Mouse (Mus musculus) liver, adult 2 months (tissue): Measurements from ENCODE around the gene Cwc25. TPM values are rescaled to one million over a fixed set of nuclear protein-coding genes. Genes with fewer than 3 reads are reported as not detected.
A peak's percentile ranks its signal among the peaks of the same experiment; 100 is the strongest.

Experiments
- DNase-seq: peaks from one replicate; pipeline ENCODE4 v3.0.0-alpha.2; 2011; ENCODE audit warnings: low read depth, low spot score; ENCODE audit errors: extremely low read depth
- H3K27ac ChIP-seq: fragments of 200-500 bp; replicated peaks from 2 replicates; pipeline ENCODE4 v1.5.1; 2012; ENCODE audit warnings: low read depth, mild to moderate bottlenecking, control low read depth, inconsistent platforms, low read length; ENCODE audit not compliant: insufficient read depth
- H3K27me3 ChIP-seq: fragments of 200-500 bp; 2 replicates; pipeline ENCODE4 v1.6.1; 2012; ENCODE audit warnings: mild to moderate bottlenecking, moderate library complexity, low read length, inconsistent platforms; ENCODE audit not compliant: control insufficient read depth, insufficient read depth
- H3K36me3 ChIP-seq: fragments of 200-500 bp; 2 replicates; pipeline ENCODE4 v1.6.1; 2012; ENCODE audit warnings: low read length, inconsistent platforms; ENCODE audit not compliant: control insufficient read depth, insufficient read depth
- H3K4me1 ChIP-seq: fragments of 200-500 bp; 2 replicates; pipeline ENCODE4 v1.6.1; 2011; ENCODE audit warnings: low read length; ENCODE audit not compliant: control insufficient read depth, insufficient read depth
- H3K4me3 ChIP-seq: fragments of 200-500 bp; 2 replicates; pipeline ENCODE4 v1.5.1; 2011; ENCODE audit warnings: low read depth, mild to moderate bottlenecking, control low read depth, low read length, moderate library complexity; ENCODE audit not compliant: insufficient read depth
- H3K79me2 ChIP-seq: fragments of 200-500 bp; 2 replicates; pipeline ENCODE4 v1.6.1; 2012; ENCODE audit warnings: inconsistent platforms, mild to moderate bottlenecking, low read length, moderate library complexity; ENCODE audit not compliant: control insufficient read depth, insufficient read depth
- H3K9ac ChIP-seq: fragments of 200-500 bp; 2 replicates; pipeline ENCODE4 v1.6.1; 2012; ENCODE audit warnings: low read depth, mild to moderate bottlenecking, control low read depth, inconsistent platforms, low read length
- CTCF ChIP-seq: fragments of 200-500 bp; IDR thresholded peaks from 2 replicates; pipeline ENCODE4 v1.5.1; 2011; ENCODE audit warnings: low read depth, low read length, control low read depth
- POLR2A ChIP-seq: fragments of 200-500 bp; IDR thresholded peaks from 2 replicates; pipeline ENCODE4 v1.6.1; 2011; ENCODE audit warnings: low read length, control low read depth; ENCODE audit not compliant: insufficient read depth; ENCODE audit errors: extremely low read depth
- WGBS: fragments of 180-500 bp; shearing (Covaris S2); methylation state at CpG from one replicate; pipeline ENCODE4 v1.1.7; 2018; 5-methylcytosine and 5-hydroxymethylcytosine counted together
- polyA plus RNA-seq: library from polyadenylated mRNA; depleted of rRNA; stranded (reverse); fragments of >200 nt; gene quantifications from 2 replicates; pipeline ENCODE4 v1.2.3, GENCODE M21; 2012; rRNA removed
- total RNA-seq: library from RNA; depleted of rRNA; stranded (reverse); fragments of >200 nt; gene quantifications from 2 replicates; pipeline ENCODE4 v1.2.3, GENCODE M21; 2014; rRNA removed

Gene Cwc25
- total and polyA plus RNA-seq, 2 experiments: 6.2 to 6.8 TPM

DNA sequence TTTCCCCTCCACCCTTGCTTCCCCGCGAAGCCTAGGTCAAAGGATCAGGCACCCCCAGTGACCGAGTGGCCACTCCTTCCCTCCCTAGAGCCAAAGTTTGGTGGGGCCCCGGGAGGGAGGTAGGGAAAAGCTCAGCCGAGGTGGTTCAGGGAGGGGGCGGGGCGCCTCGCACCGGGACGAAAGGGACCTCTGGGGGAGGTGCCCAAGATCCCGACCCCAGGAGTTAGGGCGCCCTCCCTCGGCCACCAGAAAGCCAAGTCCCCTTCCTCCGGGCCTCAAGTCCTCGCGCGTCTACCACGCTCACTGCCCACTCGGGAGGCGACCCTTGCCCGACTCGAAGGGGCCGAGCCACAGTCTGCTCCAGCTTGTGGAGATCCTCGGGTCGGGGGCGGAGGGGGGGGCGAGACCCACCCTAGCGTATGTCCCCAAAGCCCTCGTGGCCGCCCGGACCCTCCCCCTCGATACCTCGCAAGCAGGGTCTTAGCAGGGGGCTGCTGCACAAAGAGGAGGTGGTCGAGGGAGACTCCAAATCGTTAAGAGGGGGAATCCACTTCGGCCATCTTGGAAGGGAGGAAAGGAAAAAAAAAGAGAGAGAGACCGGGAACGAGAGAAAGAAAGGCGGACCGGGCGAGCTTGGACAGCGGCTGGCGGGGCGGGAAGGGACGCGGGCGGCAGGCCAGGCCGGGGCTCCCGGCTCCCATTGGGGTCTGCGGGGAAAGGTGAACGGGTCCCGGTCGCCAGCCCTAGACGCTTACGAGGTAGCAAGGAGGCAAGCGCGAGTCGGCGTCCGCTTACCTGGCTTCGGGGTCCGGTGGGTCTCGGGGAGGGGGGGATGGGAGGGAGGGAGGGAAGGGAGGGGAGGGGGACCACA, 67.4 kb downstream of the Cwc25 start:
- WGBS: 2% methylated on average over 61 of the region's 63 CpGs
- no peaks in the 10 kb centered on the region for H3K36me3 ChIP-seq
- H3K27ac ChIP-seq: no peak overlapping the region
- H3K4me3 ChIP-seq: peak overlapping the region; percentile 76
- peak; percentile 14; the same call in 1 of the 2 replicates for TF ChIP-seq CTCF
- TF ChIP-seq POLR2A: no peak
- H3K79me2 ChIP-seq: peaks cover 4% of the 10 kb centered on the region; the same call in 1 of the 2 replicates
- H3K9ac ChIP-seq: peak overlapping the region; percentile 64
- no peaks in the 10 kb centered on the region for H3K27me3 ChIP-seq
- no peak for DNase-seq
- peaks cover 6% of the 10 kb centered on the region; the same call in 1 of the 2 replicates for H3K4me1 ChIP-seq

DNA sequence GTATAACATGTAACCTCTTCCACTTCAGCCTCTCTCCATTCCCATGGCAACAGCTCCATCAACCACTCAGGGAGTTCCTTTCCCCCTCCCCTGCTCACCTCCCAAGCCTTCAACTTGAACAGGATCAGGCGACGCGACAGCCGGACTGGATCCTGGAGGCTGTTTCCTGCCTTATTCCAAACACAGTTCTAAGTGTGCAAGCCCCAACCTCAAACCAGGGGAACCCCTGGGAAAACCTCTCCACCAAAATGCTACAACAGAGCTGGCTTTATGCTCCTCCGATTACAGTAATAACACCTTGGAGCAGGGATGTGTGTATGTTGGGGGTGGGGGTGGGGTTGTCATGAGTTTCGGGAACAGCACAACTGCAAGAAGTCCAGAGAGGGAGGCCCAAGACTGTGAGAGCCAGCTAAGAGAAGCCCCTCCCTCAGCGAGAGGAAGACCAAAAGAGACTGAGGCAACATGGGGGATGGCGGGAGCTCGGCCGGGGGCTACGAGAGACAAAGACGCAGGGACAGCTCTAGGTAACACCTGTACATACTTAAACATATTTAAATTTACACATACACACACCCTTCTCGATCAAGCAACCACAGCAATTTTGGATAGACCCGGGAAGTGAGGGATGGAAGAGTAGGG, 68.3 kb downstream of the Cwc25 start:
- Histone ChIP-seq H3K27ac (no peak overlapping the region), H3K36me3 (no peaks in the 10 kb centered on the region), H3K4me1 (peaks cover 5% of the 10 kb centered on the region; the same call in 1 of the 2 replicates), H3K4me3 (peak overlapping the region; percentile 76; the same call in 1 of the 2 replicates), H3K9ac (no peak overlapping the region), H3K79me2 (no peaks in the 10 kb centered on the region), H3K27me3 (no peaks in the 10 kb centered on the region)
- WGBS: 58% methylated on average over 14 of the region's 14 CpGs
- TF ChIP-seq CTCF: no peak
- TF ChIP-seq POLR2A: no peak
- no peak for DNase-seq

DNA sequence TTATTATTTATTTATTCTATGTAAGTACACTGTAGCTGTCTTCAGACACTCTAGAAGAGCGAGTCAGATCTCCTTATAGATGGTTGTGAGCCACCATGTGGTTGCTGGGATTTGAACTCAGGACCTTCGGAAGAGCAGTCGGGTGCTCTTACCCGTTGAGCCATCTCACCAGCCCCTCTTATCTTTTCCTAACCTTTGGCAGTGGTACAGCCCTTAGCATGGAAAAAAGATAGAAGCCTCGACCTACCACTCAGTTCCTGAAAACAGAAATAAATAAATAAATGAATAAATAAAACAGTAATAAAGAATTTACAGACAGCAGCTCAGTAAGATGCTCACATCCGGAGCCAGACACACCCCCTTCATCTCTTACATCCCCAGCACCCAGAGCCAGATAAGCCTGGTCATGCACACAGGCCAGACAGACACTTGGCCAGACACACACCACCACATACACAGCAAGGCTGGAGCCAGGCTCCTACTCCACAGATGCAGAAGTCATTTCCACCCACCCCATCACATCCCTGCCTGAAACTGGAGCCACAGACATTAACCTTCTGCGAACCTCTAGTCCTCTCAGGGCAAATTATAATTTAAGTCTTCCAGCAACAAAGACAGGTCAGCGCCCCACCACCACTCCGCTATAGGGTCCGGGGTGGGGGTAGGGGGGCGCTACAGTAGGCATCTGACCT, 69.0 kb downstream of the Cwc25 start:
- Histone ChIP-seq H3K4me3 (no peak overlapping the region), H3K27me3 (no peaks in the 10 kb centered on the region)
- no peak for DNase-seq

DNA sequence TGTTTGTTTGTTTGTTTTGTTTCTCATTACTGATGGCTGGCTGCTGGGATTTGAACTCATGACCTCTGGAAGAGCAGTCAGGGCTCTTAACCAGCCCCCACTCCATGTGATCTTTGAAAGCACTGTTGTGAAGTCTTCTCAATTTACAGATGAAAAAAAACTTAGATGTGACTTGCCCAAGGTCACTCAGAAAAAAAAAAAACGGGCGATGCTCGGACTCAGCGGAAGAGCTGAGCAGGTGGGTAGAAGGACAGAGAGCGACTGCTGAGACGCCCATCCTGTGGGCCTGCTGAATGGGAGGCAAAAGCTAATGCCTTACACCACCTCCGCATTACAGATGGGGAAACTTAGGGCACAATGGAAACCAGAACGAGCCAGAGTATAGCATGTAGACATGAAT, 69.7 kb downstream of the Cwc25 start:
- no peak overlapping the region for H3K27ac ChIP-seq
- no peaks in the 10 kb centered on the region for H3K27me3 ChIP-seq
- 91% methylated on average over 8 of the region's 8 CpGs for WGBS
- H3K36me3 ChIP-seq: no peaks in the 10 kb centered on the region
- H3K9ac ChIP-seq: no peak overlapping the region
- H3K4me3 ChIP-seq: no peak overlapping the region
- H3K4me1 ChIP-seq: peaks cover 5% of the 10 kb centered on the region; the same call in 1 of the 2 replicates
- no peak for DNase-seq
- H3K79me2 ChIP-seq: no peaks in the 10 kb centered on the region
- TF ChIP-seq POLR2A (no peak), CTCF (no peak)

More for the DNA sequence above, 69.0 kb downstream of the Cwc25 start:
- Histone ChIP-seq H3K79me2 (no peaks in the 10 kb centered on the region), H3K36me3 (no peaks in the 10 kb centered on the region), H3K4me1 (peaks cover 5% of the 10 kb centered on the region; the same call in 1 of the 2 replicates), H3K9ac (no peak overlapping the region), H3K27ac (no peak overlapping the region)
- TF ChIP-seq CTCF (no peak), POLR2A (no peak)
- WGBS: 80% methylated on average over 11 of the region's 11 CpGs

DNA sequence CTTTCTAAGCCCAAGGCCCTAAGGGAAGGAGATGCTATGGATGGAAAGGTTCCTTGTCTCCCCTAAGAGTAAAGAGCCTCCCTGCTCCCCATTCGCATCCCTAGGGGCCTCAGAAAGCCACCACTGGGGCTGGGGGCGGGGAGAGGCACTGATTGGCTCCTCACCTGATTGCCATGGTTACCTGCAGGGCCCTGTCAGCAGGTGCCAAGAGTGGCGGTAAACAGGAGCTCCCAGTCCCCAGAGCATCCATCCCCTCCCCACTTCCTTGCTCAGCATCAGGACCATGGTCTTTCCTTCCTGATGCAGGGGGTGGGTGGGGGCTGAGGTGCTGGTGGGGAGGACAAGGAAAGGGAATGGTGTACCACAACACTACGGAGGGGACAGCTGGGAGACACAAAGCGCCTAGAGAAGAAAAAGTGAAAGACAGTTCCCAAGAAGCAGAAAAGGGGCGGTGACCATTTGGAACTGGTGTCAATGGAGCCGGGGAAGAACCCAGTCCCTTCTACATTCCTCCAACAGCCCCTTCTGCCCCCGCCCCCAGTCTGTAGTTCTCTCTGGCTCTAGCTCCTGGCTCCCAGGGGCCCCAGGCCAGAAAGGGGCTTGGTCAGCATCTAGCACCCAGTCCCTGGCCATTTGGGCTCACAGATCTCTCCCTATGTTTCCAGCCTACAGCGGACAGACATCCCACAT, 70.5 kb downstream of the Cwc25 start:
- no peak overlapping the region for H3K27ac ChIP-seq
- no peak overlapping the region for H3K4me3 ChIP-seq
- peaks cover 3% of the 10 kb centered on the region; the same call in 1 of the 2 replicates for H3K4me1 ChIP-seq
- no peaks in the 10 kb centered on the region for H3K36me3 ChIP-seq
- no peaks in the 10 kb centered on the region for H3K27me3 ChIP-seq
- no peak for DNase-seq
- no peaks in the 10 kb centered on the region for H3K79me2 ChIP-seq
- H3K9ac ChIP-seq: no peak overlapping the region
- TF ChIP-seq POLR2A (no peak), CTCF (no peak)
- WGBS: 88% methylated on average over 9 of the region's 9 CpGs

Other genes starting within 250 kb of the Cwc25 start
- gene Srcin1, start 190.4 kb downstream of the Cwc25 start, total RNA-seq: under 0.01 and 0.20 TPM in 2 replicates
- gene Srcin1, start 190.4 kb downstream of the Cwc25 start, polyA plus RNA-seq: 0.06 and 0.12 TPM in 2 replicates
- 0.37 and 0.67 TPM in 2 replicates for gene Epop, start 136.9 kb downstream of the Cwc25 start, total RNA-seq
- 2.5 and 3.5 TPM in 2 replicates for gene Epop, start 136.9 kb downstream of the Cwc25 start, polyA plus RNA-seq
- gene Mllt6, start 103.1 kb downstream of the Cwc25 start, total RNA-seq: 3.8 and 6.0 TPM in 2 replicates
- gene Mllt6, start 103.1 kb downstream of the Cwc25 start, polyA plus RNA-seq: 8.9 and 11.2 TPM in 2 replicates
- 35.7 and 41.0 TPM in 2 replicates for gene Cisd3, start 80.7 kb downstream of the Cwc25 start, total RNA-seq
- gene Cisd3, start 80.7 kb downstream of the Cwc25 start, polyA plus RNA-seq: 73.6 and 94.5 TPM in 2 replicates
- gene Pcgf2, start 66.1 kb downstream of the Cwc25 start, total RNA-seq: 0.34 and 0.37 TPM in 2 replicates
- gene Pcgf2, start 66.1 kb downstream of the Cwc25 start, polyA plus RNA-seq: 5.6 and 12.0 TPM in 2 replicates
- 281 and 313 TPM in 2 replicates for gene Psmb3, start 63.2 kb downstream of the Cwc25 start, total RNA-seq
- 299 and 334 TPM in 2 replicates for gene Psmb3, start 63.2 kb downstream of the Cwc25 start, polyA plus RNA-seq
- gene Pip4k2b, start 21.9 kb downstream of the Cwc25 start, total RNA-seq: 4.1 and 5.5 TPM in 2 replicates
- gene Pip4k2b, start 21.9 kb downstream of the Cwc25 start, polyA plus RNA-seq: 10.8 and 11.0 TPM in 2 replicates
- not detected in 2 replicates for gene 1700001P01Rik, start 9.4 kb upstream of the Cwc25 start, total RNA-seq
- not detected in 2 replicates for gene 1700001P01Rik, start 9.4 kb upstream of the Cwc25 start, polyA plus RNA-seq
- 240 and 283 TPM in 2 replicates for gene Rpl23, start 15.9 kb upstream of the Cwc25 start, total RNA-seq
- gene Rpl23, start 15.9 kb upstream of the Cwc25 start, polyA plus RNA-seq: 68.5 and 71.4 TPM in 2 replicates
- gene Lasp1, start 32.4 kb upstream of the Cwc25 start, total RNA-seq: 23.3 and 33.3 TPM in 2 replicates
- gene Lasp1, start 32.4 kb upstream of the Cwc25 start, polyA plus RNA-seq: 80.5 and 85.4 TPM in 2 replicates
- gene B230217C12Rik, start 74.2 kb upstream of the Cwc25 start, total RNA-seq: 0.09 and 0.27 TPM in 2 replicates
- gene B230217C12Rik, start 74.2 kb upstream of the Cwc25 start, polyA plus RNA-seq: 0.14 and 0.29 TPM in 2 replicates
- 1.4 and 1.9 TPM in 2 replicates for gene Fbxo47, start 117.6 kb upstream of the Cwc25 start, total RNA-seq
- 0.17 and 0.27 TPM in 2 replicates for gene Fbxo47, start 117.6 kb upstream of the Cwc25 start, polyA plus RNA-seq
- 0.28 and 0.47 TPM in 2 replicates for gene Plxdc1, start 219.9 kb upstream of the Cwc25 start, total RNA-seq
- 0.58 and 1.2 TPM in 2 replicates for gene Plxdc1, start 219.9 kb upstream of the Cwc25 start, polyA plus RNA-seq
- 0.20 and 0.37 TPM in 2 replicates for gene Arl5c, start 229.6 kb upstream of the Cwc25 start, total RNA-seq
- gene Arl5c, start 229.6 kb upstream of the Cwc25 start, polyA plus RNA-seq: 0.44 and 0.55 TPM in 2 replicates